Mouse (Mus musculus): ENCODE data around the gene B3galt4.
"Not testable (repeated sequence)": the region's sequence is repeated elsewhere in the genome, so short reads cannot be mapped to it uniquely, and the experiment has no call there.

The B3galt4 gene

GRCm38 (mm10) chr17:33965846-33966550 is 14.7 kb upstream of the B3galt4 start:
- DNase-seq = no peak

GRCm38 (mm10) chr17:33965082-33965845 is 14.0 kb upstream of the B3galt4 start:
- DNase-seq = no peak

DNA sequence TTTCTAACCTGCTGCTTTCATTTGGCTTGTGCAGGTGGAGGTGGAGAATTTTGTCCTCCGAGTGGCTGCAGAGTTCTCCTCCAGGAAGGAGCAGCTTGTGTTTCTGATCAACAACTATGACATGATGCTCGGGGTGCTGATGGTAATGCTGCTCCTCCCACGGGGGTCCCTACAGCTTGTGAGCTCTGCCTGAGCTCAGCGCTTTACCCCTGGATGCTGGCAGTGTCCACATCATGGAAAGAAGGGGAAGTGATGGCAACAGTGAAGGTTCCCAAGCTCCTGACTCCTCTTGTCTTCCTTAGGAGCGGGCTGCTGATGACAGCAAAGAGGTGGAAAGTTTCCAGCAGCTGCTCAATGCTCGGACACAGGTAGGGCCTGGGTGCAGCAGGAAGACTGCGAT is 11.6 kb upstream of the B3galt4 start:
- no peak for DNase-seq

DNA sequence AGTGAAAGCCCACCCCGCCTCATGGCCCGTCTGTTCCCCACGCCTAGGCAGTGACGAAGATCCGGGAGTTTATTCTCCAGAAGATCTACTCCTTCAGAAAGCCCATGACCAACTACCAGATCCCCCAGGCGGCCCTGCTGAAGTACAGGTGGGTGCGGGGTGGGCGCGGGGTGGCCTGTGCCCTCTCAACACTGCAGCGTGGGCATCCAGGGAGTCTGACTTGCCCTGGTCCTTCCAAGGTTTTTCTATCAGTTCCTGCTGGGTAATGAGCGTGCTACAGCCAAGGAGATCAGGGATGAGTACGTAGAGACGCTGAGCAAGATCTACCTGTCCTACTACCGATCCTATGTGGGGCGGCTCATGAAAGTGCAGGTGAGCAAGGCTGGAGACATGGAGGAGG is 8.7 kb upstream of the B3galt4 start:
- no peak for DNase-seq

DNA sequence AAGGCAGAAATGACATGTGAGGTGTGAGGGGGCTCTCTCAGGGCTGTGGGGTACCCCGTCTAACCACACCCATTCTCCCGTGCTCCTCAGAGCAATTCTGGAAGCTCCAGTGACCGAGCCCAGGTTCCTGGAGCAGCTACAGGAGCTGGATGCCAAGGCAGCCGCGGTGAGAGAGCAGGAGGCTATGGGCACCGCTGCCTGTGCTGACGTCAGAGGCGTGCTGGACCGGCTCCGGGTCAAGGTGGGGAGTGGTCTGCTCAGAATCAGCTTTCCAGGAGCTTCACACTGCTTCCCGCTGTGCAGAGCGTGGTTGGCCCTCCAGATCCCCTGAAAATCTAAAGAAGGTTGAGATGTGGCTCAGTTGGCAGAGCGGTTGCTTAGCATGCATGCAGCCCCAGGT is 7.8 kb upstream of the B3galt4 start:
- no peak for DNase-seq

DNA sequence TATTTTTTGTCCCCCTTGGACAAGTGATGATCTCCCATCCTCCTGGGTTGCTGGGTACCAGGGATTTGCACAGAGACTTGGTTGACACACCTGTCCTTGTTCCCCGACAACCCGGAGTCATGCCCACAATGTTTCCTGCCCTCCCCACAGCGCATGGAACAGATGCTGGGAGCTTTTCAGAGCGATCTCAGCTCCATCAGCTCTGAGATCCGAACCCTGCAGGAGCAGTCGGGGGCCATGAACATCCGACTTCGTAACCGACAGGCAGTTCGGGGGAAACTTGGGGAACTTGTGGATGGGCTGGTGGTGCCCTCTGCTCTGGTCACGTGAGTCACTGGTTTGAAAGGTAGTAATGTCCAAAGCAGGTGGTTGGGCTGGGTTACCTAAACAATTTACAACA is 7.2 kb upstream of the B3galt4 start:
- no peak for DNase-seq

GRCm38 (mm10) chr17:33957493-33957892 is 6.2 kb upstream of the B3galt4 start:
- no peak for DNase-seq

- DNase-seq = no peak
Measured at GRCm38 (mm10) chr17:33956336-33956735, 5.0 kb upstream of the B3galt4 start.

GRCm38 (mm10) chr17:33955555-33956214 is 4.4 kb upstream of the B3galt4 start, which contains the start of the genes Vps52 and Rps18:
TSS of gene Vps52 (plus strand) at chr17:33955812.
TSS of gene Rps18 (minus strand) at chr17:33956001.
- peak; percentile 98 for DNase-seq

- peak; percentile 53 for DNase-seq
Measured at GRCm38 (mm10) chr17:33954646-33955554, 3.6 kb upstream of the B3galt4 start.

GRCm38 (mm10) chr17:33953961-33954565 is 2.8 kb upstream of the B3galt4 start:
- DNase-seq = no peak

DNA sequence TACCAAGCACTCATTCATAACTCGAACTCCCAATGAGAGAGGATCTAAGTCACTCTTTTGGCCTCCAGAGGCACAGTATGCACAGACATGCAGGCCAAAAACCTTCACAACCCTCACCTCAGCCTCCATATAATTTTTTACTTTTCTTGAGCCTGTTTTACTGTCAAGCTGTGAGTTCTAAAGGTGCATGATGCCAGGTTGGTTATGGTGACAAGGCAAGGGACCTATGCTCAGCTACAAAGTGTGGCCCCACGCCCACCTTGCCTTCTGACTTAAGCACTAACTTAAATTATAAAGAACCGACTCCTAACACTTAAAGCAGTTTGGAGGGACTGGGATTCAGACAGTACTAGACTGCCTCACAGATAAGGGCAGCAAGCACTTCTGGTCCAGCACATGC is 2.0 kb upstream of the B3galt4 start:
- no peak for DNase-seq

- DNase-seq = no peak
Measured at GRCm38 (mm10) chr17:33952879-33953278, 1.6 kb upstream of the B3galt4 start.

- not testable (repeated sequence) for DNase-seq
Measured at GRCm38 (mm10) chr17:33952015-33952414, 727 bp upstream of the B3galt4 start.

GRCm38 (mm10) chr17:33950131-33950625 is 1.1 kb downstream of the B3galt4 start:
- no peak for DNase-seq

DNA sequence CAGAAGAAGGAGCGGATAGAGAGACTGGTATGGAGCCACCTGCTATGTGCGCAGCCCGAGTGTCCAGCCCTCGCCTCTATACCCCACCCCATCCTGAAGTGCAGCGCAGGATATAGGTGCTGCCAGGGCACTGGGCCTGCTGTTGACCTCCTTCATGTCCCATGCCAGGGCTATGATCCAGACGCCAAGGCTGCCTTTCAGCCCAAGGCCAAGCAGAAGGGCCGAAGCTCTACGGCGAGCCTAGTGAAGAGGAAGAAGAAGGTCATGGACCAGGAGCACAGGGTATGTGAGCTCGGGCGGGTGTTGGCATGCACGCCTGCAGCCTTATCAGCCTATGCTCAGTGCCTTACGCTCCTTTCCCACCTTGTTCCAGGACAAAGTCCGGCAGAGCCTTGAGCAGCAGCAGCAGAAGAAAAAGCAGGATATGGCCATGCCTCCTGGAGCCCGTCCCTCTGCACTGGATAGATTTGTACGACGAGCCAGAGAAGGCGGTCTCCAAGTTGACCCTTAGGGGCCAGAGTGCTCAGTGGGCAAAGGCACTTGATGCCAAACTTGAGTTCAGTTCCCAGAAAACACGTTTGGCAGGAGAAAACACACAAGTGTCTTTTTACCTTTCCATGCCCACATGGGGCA is 2.3 kb downstream of the B3galt4 start:
- DNase-seq = no peak

DNA sequence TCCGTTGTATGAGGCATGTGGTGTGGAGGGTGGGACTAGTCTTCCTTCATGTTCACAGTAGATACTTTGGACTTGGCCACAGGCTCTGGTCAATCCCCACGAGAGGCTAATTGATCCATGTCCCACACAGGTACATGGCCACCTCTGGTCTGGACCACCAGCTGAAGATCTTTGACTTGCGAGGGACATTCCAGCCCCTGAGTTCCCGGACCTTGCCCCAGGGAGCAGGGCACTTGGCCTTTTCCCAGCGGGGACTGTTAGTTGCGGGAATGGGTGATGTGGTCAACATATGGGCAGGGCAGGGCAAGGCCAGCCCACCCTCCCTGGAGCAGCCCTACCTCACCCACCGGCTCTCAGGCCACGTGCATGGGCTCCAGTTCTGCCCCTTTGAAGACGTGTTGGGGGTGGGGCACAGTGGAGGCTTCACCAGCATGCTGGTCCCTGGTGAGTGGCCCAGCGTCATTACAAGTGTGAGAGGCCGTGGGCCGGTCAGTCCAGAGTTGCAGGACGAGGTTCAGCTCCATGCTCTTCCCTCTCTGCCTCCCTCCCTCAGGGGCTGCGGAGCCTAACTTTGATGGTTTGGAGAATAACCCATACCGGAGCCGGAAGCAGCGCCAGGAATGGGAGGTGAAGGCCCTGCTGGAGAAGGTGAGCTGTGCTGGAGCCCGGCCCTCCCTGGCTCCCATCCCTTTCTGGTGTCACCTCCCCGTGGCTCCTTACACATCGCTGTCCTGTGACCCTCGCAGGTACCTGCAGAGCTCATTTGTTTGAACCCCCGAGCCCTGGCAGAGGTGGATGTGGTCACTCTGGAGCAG is 3.0 kb downstream of the B3galt4 start:
- DNase-seq = no peak

- DNase-seq = no peak
Measured at GRCm38 (mm10) chr17:33947430-33948089, 3.7 kb downstream of the B3galt4 start.

- no peak for DNase-seq
Measured at GRCm38 (mm10) chr17:33943454-33943853, 7.8 kb downstream of the B3galt4 start.

DNA sequence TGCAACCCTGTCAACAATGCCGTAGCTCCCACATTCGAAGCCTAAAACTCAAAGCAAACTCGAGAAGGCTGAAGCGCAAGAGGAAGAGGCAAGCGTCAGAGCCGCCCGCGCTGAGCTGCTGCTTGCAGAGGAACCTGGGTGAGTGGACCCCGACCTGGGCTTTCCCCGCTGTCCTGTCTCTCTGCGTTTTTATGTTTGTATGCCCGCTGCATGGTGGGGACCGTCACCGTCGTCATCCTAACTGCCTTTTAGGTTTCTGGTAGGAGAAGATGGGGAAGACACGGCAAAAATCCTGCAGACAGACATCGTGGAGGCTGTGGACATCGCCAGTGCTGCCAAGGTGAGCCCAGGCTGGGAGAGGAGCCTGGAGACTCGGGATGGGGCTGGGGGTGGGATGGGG is 9.9 kb downstream of the B3galt4 start:
- DNase-seq = no peak

Data from lung, postnatal 10 days (tissue).